9 mouse cellular contexts compared by ENCODE assay signal in genomic region chr1:81310087-81310626, GRCm38 (mm10).
DNase-seq lines count a peak whose midpoint lies in the region; ATAC-seq and TF ChIP-seq lines count a peak whose summit lies in the region.
"Had no signal": no experiment of that assay in that cellular context is flagged by ENCODE, and none has a peak within 500 bp of the region (broad histone marks: within the 10 kb centered on the region; RNA-seq: fewer than 3 reads in every experiment).

No protein-coding gene starts in this region.

- H3K27ac ChIP-seq in spleen, adult 2 months (ENCODE audit: insufficient read depth, low read length), result no peak overlapping the region
- no peak overlapping the region for H3K27ac ChIP-seq in forebrain, embryonic 16.5 days (ENCODE audit: low read length)
- no peak overlapping the region for H3K27ac ChIP-seq in hindbrain, embryonic 15.5 days (replicated peaks)
- no peak overlapping the region for H3K27ac ChIP-seq in midbrain, embryonic 14.5 days (replicated peaks; ENCODE audit: low read depth, low read length)
- H3K27ac ChIP-seq: embryonic facial prominence, embryonic 13.5 days had no signal

- H3K4me1 ChIP-seq in spleen, adult 2 months (ENCODE audit: control insufficient read depth, insufficient read depth, insufficient read length), result no peaks in the 10 kb centered on the region
- H3K4me1 ChIP-seq in forebrain, embryonic 16.5 days (replicated peaks; ENCODE audit: control insufficient read depth, insufficient read depth, low read length), result no peaks in the 10 kb centered on the region
- H3K4me1 ChIP-seq in hindbrain, embryonic 15.5 days (replicated peaks), result no peaks in the 10 kb centered on the region
- no peaks in the 10 kb centered on the region for H3K4me1 ChIP-seq in midbrain, embryonic 14.5 days (ENCODE audit: control insufficient read depth, insufficient read depth, low read length)
- H3K4me1 ChIP-seq: embryonic facial prominence, embryonic 13.5 days had no signal

- intact Hi-C loops in left cerebral cortex, postnatal 14 days (cut with DNase I), result no loop called here

- H3K27me3 ChIP-seq in spleen, adult 2 months (ENCODE audit: control insufficient read depth, insufficient read depth, low read length), result no peaks in the 10 kb centered on the region
- no peaks in the 10 kb centered on the region for H3K27me3 ChIP-seq in forebrain, embryonic 16.5 days (replicated peaks; ENCODE audit: control insufficient read depth, insufficient read depth, low read length)
- H3K27me3 ChIP-seq in hindbrain, embryonic 15.5 days, result no peaks in the 10 kb centered on the region
- no peaks in the 10 kb centered on the region for H3K27me3 ChIP-seq in midbrain, embryonic 14.5 days (ENCODE audit: control insufficient read depth, insufficient read depth, low read length)

- no peak for TF ChIP-seq POLR2A in spleen, adult 2 months (IDR thresholded peaks at IDR 0.05; ENCODE audit: low read depth, low read length)

- no peak overlapping the region for H3K9ac ChIP-seq in forebrain, embryonic 16.5 days (replicated peaks; ENCODE audit: low read depth, low read length)
- no peak overlapping the region for H3K9ac ChIP-seq in hindbrain, embryonic 15.5 days
- H3K9ac ChIP-seq in midbrain, embryonic 14.5 days (replicated peaks; ENCODE audit: low read length), result no peak overlapping the region
- H3K9ac ChIP-seq: embryonic facial prominence, embryonic 13.5 days had no signal

- DNase-seq in spleen, adult 2 months (ENCODE audit: low read depth in 1 of 2, low spot score in 2 of 2), result peak in 1 of 2 experiments; percentile 28
- DNase-seq in spleen, adult 12 weeks (ENCODE audit: low spot score), result no peak
- peak; percentile 30 for DNase-seq in c-Kit-positive CD71-negative TER-119-negative erythroid progenitor cells, embryonic 14.5 days (ENCODE audit: low read depth)
- peak; percentile 75 to 80 for DNase-seq in left cerebral cortex, postnatal 14 days (ENCODE audit: low spot score in 2 of 2)
- peak; percentile 91 for DNase-seq in midbrain, embryonic 14.5 days
- DNase-seq in thymus, postnatal 14 days, result peak; percentile 43

- TF ChIP-seq CTCF in spleen, adult 2 months (IDR thresholded peaks at IDR 0.05; ENCODE audit: extremely low read depth, insufficient read depth, insufficient read length, insufficient replicate concordance), result peak; percentile 28; the same call in 1 of the 2 replicates

- H3K4me3 ChIP-seq in spleen, adult 2 months (ENCODE audit: extremely low read depth, insufficient read depth, insufficient read length), result no peak overlapping the region
- H3K4me3 ChIP-seq in forebrain, embryonic 16.5 days (replicated peaks; ENCODE audit: low read length), result no peak overlapping the region
- no peak overlapping the region for H3K4me3 ChIP-seq in hindbrain, embryonic 15.5 days
- H3K4me3 ChIP-seq in midbrain, embryonic 14.5 days (replicated peaks; ENCODE audit: low read depth, low read length), result no peak overlapping the region
- H3K4me3 ChIP-seq: embryonic facial prominence, embryonic 13.5 days had no signal

- H3K4me2 ChIP-seq in forebrain, embryonic 16.5 days (ENCODE audit: low read length), result no peak overlapping the region
- no peak overlapping the region for H3K4me2 ChIP-seq in hindbrain, embryonic 15.5 days
- H3K4me2 ChIP-seq in midbrain, embryonic 14.5 days (ENCODE audit: low read length), result no peak overlapping the region
- H3K4me2 ChIP-seq: embryonic facial prominence, embryonic 13.5 days had no signal

- no peaks in the 10 kb centered on the region for H3K36me3 ChIP-seq in spleen, adult 2 months (ENCODE audit: control insufficient read depth, insufficient read depth, low read length)
- no peaks in the 10 kb centered on the region for H3K36me3 ChIP-seq in forebrain, embryonic 16.5 days (ENCODE audit: control insufficient read depth, insufficient read depth)
- H3K36me3 ChIP-seq in hindbrain, embryonic 15.5 days, result no peaks in the 10 kb centered on the region
- H3K36me3 ChIP-seq in midbrain, embryonic 14.5 days (ENCODE audit: control insufficient read depth, insufficient read depth, low read length), result no peaks in the 10 kb centered on the region
- H3K36me3 ChIP-seq: embryonic facial prominence, embryonic 13.5 days had no signal

- ATAC-seq in forebrain, embryonic 16.5 days, result peak; percentile 80
- peak; percentile 69 for ATAC-seq in hindbrain, embryonic 15.5 days (ENCODE audit: low FRiP score, low read depth)
- ATAC-seq in midbrain, embryonic 14.5 days (ENCODE audit: low FRiP score, low TSS enrichment), result no peak; the same call in 1 of the 2 replicates

- no peaks in the 10 kb centered on the region for H3K9me3 ChIP-seq in forebrain, embryonic 16.5 days (ENCODE audit: control insufficient read depth, low read length)
- H3K9me3 ChIP-seq in hindbrain, embryonic 15.5 days, result no peaks in the 10 kb centered on the region
- no peaks in the 10 kb centered on the region for H3K9me3 ChIP-seq in midbrain, embryonic 14.5 days (ENCODE audit: control insufficient read depth, low read length)
- H3K9me3 ChIP-seq: embryonic facial prominence, embryonic 13.5 days had no signal

- WGBS in spleen, adult 2 months, result 9% methylated on average over 1 of the region's 1 CpGs
- 0% methylated on average over 1 of the region's 1 CpGs for WGBS in forebrain, embryonic 16.5 days
- WGBS in hindbrain, embryonic 15.5 days, result 0% methylated on average over 1 of the region's 1 CpGs
- 3% methylated on average over 1 of the region's 1 CpGs for WGBS in midbrain, embryonic 14.5 days
